Mouse (Mus musculus): Measurements from ENCODE around the gene Stra8.

The Stra8 gene

DNA sequence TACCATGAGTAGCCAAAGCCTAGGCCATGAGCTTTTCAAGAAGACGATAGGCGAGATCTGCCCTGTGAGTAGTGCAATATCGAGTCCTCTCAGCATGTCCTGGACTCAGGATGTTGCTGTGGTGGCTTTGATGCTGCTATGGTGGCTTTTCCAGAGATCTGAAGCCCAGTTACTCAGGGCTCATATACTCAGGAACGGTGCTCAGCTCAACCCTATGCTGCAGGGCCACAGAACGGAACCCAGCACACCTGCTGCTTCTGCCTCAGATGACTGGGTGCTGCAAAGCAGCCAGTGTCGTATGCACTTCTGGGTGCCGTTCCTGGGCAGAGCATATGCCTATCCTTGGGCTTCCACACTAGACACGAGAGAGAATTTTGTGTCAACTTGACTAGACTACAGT is 19.5 kb downstream of the Stra8 start:
- no peak for DNase-seq (ENCODE audit: low read depth, low spot score)

DNA sequence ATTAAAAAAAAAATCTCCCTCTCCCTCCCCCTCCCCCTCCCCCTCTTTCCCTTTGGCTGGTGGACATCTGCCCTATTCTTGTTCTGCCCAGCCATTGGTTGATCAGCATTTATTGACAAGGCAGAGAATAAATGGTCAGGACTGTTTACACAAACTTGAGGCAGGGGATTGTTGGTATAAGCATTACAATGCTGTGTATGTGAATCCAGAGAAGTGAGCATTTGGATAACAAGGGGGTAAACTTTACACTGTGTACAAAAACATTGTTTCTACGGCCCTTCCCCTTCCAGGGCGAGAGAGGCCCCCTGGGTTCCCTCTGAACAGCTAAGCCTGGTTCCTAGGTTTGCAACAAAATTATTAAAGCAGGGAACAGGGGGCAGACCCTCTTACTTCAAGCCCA is 21.5 kb downstream of the Stra8 start:
- no peak for DNase-seq (ENCODE audit: low read depth, low spot score)

DNA sequence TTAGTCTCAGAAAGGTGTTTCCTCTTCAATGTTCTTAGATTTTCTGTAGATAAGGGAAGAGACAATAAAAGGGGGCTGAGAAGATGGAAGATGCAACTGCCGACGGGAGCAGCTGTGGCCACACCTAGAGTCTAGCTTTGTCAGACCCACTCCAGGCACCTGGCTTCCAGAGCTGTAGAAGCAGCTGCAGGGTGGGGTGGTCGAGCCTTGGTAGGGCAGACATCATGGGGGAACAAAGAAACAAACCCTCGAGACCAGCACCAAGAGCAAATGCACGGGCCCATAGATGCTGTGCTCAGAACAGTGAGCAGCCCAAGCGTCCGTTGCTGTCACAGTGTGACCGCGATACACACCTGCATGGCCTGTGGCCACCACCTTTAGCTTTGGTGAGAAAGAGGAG is 22.5 kb downstream of the Stra8 start:
- no peak for DNase-seq (ENCODE audit: low read depth, low spot score)

DNA sequence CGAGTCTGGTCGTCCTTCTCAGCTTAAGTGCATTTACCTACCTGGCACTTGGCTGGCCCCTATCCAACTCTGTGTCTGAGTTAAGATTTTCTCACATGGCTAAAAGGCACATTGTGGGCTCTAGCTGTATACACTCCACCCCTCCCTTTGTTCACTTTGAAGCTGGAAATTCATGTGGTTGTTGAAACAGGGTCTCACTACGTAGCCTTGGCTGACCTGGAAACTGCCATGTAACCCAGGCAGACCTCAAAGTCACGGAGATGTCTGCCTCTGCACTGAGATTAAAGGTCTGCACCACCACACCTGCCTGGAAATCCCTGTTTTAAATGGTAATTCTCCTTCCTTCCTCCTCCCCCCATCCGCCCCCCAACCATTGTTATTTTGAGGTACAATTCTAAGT is 23.5 kb downstream of the Stra8 start:
- no peak for DNase-seq (ENCODE audit: low read depth, low spot score)

DNA sequence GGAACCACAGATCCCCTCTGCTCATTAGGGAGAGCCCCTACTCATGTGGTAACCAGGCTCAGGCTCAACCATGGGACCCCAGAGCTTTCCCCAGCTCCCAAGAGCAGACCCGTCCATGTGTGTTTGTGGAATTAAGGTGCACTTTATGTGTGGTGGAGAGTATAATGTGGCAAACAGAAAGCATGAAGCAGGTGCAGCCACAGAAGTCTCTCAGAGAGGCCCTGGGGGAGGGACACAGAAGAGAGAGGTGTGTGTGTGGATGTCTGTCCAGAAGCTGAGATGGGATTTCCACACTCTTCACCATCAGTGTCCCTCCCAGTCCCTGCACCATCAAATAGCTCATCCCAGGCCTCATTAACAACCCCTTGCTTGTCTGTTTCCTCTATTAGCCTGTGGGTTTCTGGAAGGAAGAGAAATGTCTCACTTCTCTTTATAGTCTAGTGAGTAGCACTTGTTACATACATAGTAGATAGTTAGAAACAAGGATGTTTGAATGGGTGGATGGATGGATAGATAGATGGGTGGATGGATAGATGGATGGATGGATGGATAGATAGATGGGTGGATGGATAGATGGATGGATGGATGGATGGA is 26.6 kb downstream of the Stra8 start:
- DNase-seq (ENCODE audit: low read depth, low spot score): no peak

DNA sequence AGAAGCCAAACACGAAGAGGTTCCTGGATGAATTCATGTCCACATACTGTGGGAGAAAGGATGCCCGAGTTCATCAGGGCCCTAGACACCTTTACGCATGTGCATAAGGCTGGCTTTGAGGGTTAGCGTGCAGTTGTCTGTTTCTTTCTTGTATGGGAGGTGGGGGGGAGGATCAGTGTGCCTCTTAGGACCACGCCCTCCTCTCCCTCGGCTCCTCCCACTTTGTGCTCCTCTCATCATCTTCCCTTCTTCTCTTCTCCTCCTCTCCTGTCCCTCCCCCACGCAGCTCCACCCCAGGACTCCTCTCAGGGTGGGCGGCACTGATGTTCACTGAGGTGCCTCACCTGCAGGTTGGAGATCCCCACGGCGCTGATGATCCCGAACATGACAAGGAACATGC is 28.5 kb downstream of the Stra8 start:
- peak; percentile 31 for DNase-seq (ENCODE audit: low read depth, low spot score)

DNA sequence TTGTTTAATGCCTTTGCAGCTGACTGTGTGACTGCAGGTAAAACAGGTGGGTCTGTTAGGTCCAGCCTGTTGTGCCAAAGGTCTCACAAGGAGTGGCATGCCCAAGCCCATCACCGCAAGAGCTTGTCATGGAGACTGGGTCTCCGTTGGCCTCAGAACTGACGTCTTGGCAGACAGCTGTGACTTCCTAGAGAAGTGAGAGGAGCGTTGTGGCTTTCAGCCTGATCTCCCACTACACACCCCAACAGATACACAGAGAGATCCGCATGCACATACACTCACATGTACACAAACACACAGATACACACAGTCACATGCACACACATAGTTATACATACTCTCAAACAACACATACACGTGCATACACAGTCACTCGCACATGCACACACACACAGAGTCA is 31.6 kb downstream of the Stra8 start:
- DNase-seq (ENCODE audit: low read depth, low spot score): no peak

DNA sequence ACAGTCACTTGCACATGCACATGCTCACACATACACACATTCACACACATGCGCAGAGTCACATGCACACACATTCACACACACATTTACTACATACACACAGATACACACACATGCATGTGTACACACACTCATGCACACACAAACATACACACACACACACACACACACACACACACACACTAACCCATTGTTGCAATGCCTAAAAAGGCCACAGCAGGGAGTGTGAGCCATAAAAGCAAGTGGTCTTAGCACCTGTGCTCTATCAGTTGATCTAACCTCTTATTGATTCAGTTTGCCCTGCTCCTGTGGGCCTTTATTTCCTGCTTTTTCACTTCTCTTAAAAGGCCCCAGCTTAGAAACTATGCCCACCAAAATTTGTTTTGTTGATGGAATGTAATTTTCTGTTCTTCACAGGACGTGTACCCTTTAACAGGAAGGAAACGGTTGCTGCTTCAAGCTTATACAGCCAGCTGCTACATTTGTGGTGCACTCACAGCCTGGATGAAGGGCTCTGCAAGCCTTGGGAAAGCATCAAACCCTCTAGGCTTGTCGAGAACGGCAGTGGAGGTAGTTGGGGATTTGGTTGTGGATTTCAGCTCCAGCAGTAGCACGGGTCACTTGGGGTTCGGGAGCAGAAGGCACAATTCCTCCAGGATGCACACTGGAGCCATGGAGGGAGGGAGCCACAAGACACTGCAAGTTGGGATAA is 32.1 kb downstream of the Stra8 start:
- DNase-seq (ENCODE audit: low read depth, low spot score): no peak

DNA sequence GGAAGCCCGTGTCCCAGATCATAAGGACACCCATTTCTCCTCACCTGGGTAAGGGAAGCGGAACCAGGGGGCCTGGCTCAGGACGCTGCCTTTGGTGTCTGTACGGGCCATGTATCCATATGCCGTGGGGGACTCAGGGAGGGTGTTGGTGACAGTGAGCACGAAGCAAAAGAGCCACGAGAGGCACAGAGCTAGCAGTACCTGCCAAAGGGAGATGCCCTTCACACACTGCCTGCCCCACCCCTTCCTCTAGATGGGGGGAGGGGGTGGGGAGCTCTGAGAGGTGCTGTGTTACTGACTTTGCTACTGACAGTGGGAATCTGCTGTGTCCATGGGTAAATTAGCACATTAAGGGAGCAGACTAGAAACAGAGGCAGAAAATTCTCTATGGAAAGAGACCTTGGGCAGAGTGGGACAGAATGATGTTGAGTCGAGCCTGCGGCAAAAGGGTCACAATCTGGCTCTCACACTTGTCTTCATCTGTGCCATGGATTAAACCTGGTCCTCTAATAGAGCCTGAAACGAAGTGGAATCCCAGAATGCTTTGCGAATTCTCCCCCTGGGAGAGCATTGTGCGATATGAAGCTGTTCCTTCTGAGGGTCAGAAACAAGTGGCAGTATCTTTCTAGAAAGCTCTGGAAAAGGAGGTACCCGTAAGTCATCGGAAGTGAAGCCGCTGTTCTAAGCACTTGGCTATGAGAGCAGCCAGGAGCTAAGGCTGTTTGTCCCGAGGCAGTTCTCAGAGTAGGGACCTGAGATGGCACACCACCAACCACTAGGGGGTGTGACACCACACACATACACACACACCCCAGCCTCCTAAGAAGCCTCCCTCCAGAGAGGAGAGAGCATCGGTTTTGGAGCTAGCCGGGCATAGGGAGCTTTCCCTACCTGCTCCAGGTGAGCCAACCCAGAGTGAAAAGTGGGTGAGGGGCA is 35.2 kb downstream of the Stra8 start:
- DNase-seq (ENCODE audit: low read depth, low spot score): peak; percentile 53

DNA sequence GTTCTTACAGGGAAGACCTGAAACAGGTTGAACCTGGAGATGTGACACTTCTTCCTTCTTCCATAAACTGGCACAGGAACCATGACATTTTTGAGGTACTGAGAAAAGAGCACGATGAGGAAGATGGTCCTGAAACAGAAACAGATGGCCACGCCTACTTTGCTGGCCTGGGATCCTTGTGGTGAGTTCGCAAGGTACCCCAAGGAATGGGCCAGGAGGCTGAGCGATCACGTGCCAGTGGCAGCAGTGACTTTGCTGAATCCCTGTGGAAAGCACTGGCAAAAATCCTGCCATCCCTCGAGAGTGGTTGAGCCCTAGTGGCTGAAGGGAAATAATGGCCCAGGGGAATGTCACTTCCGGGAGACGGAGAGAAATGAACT is 35.9 kb downstream of the Stra8 start:
- no peak for DNase-seq (ENCODE audit: low read depth, low spot score)

DNA sequence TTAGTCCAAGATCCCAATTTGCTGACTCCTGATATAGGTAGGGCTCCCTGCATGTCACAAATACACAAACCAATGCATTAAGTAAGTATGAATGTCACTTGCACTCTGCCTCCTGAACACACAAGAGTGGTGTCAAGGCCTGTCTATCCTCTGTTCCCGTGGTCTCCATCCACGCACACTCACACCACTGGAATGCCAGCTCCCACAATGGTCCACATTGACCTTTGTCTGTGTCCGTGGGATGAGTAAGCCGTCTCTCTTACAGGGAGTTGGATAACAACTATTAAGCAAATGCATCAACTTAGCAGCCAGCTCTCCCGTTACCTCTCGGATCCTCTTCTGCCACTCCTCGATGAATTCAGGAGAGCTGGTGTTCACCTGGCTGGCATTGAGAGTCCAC is 39.2 kb downstream of the Stra8 start:
- no peak for DNase-seq (ENCODE audit: low read depth, low spot score)

DNA sequence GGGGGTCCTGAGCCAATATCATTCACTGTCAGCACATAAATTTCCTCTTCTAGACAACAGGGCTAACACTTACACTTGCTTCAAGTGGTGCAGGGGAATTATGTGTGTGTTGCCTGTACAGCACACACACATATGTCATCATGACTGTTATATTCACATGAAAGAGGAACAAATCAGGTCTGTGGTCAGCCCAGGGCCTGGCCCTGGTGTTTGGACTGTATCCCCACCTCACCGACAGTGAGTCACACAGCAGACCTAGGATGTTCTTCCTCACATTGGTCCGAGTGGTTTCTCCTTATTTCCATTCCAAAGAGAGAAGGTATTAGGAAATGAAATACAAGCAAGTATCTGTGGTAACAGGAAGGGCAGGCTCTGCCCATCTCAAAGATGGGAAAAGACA is 44.6 kb downstream of the Stra8 start:
- no peak for DNase-seq (ENCODE audit: low read depth, low spot score)

DNA sequence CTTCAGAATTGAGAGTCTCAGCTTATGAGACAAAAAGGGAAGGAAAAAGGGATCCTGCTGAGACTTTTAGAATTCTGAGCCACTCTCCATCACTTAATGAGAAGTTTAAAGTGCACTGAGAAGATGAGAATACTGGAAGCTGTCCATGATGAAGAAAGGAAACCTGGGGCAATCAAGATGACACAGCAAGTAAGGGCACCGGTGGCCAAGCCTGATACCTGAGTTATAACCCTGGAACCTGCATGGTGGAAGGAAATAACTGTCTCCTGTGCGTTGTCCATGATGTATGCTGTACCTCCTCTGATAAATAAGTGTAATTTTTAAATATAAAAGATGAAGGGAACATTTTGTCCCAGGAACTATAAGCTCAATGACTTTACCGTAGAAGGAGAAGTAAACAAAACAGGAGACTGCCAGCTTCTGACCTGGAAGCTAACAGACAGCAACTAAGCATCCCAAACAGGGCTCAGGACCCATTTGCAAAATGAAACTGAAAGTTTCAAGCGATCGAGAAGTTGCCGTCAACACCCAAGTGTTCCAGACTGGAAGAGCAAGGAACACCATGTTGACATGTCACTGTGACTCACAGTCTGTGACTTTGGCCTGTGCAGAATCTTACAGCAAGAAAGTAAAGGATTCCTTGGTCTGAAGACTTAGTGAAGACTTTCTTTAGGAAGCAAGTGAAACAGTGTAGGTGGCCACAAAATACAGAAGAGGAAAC is 46.0 kb downstream of the Stra8 start:
- DNase-seq (ENCODE audit: low read depth, low spot score): no peak

DNA sequence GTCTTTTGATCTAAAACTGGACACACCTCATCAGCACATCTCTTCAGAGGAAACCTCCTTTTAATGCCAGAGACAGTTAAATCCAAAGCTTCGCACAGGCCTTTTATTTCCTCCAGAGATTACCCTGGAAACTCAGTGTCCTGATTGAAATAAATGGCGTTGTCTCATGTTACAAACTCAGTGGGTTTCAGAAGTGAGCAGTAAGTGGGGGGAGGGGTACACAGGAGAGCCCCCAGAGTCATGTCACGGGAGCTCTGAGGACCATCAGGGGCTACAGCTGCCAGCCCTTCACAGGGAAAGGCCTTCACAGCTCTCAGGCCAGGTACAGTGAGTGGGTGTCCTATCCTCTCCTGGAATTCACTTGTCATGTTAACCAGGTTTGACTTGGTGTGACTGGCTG is 51.2 kb downstream of the Stra8 start:
- no peak for DNase-seq (ENCODE audit: low read depth, low spot score)

DNA sequence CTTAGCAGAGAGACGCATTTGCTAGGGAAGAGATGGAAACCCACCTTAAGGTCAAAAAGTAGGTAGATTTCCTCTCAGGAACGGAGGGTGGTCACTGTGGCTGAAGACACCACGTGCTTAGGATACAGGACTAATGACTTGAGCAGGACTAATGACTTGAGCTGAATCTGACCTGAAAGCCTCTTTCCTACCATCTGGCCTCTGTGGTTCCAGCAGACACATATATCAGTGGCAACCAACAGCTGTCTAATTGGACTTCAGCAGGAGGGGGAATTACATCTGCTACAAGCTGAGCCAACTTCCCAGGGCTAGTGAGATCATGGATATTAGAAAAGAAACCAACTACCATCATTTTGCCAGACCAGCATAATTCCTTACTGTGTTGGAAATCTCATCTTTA is 59.3 kb downstream of the Stra8 start:
- no peak for DNase-seq (ENCODE audit: low read depth, low spot score)

DNA sequence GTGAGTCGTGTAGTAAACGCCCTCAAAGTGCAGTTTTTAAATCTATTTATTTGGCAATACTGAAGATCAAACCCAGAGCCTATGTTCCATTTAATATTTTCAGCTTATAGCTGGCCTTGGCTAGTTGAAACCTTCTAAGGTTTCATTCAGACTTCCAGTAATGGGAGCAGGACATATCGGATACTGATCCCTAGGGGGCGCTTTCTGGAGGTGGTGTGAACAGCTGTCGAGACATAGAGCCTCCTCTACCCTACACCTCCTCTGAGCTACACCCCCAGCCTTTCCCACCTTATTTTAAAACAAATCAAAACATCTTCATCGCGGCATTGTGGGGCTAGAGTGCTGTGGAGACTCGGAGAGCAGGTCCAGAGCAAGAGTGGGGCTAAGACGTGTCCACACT is 60.7 kb downstream of the Stra8 start:
- no peak for DNase-seq (ENCODE audit: low read depth, low spot score)

DNA sequence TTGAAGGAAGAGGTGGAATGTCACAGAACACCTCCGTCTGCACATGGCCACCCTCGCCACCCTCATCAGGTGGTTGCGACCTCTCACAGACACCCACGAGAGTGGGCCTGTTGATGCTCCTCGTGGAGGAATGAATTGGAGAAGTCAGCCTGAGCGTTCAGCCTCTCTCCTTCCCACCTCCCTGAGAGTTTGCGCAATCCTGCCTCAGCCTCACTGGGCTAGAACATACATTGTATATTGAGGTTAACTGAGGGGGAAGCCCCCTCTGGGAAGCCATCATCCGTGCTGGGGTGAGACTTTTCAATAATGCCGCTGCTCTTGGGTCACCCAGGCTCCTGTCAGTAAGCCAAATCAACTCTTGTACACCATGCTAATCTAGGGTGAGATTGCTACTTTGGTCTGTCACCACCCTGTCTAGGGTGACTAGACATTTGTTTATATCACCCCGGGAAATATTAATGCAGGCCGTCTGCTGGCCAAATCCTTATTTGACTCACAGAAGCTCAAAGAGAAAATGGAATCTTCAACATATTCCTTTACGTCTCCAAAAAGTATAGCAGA is 67.2 kb downstream of the Stra8 start:
- DNase-seq (ENCODE audit: low read depth, low spot score): no peak

DNA sequence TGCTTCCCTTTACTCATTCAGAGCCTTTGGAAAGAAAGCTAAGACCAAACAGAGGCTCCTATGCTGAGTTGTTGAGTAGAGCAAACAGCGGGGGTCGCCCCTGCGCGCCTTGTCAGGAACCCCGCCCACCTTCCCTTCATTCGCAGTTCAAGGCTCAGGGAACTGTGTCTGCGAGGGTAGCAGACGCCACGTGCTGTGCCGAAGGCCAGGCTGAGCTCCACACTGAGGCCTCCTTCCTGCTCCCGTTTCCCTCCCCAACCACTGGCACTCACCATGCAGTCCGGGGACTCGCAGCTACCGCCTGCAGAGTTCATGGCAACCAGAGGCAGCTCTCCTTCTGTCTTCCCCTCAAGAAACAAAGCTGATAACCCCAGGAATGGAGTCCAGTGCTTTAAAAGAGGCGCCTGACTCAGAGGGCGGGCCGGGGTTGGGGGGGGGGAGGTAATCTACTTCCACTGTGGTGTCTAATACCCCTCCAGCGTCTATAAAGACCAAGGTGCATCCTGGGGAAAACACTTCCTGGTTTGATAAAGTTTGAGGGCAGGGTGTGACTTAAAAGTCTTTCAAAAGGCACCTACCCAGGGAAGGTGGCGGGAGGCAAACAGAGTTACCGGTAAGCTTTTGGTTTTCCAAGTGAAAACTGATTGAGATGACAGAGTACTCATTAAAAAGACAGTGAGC is 68.3 kb downstream of the Stra8 start, which contains the start of gene Slc23a4:
Gene Slc23a4 (minus strand): TSS at position 324 of the 681 bp plus-strand sequence.
- DNase-seq (ENCODE audit: low read depth, low spot score): peak; percentile 33

All from WW6 (cell line).